ENCODE assay signal across 23 mouse cellular contexts in the genomic region with DNA sequence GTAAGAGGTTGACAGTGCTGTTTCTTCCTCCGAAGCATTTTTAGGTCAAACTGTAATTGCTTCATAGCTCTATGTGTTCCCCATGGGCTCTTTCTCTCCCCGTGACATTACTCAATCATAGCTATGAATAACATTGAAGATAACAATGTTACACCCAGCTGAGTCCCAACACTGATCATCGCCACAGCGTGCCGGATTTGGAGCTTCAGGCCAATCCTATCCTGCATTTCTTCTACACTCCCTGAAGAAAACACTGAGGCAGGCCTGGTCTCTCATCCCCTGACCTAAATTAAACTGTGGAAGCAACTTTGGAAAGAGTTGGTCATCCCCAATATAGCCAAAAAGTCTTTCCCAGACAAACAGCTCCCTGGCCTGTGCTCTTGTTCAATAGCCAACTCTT.
DNase-seq lines count a peak whose midpoint lies in the region; ATAC-seq and TF ChIP-seq lines count a peak whose summit lies in the region.
"Had no signal": no experiment of that assay in that cellular context is flagged by ENCODE, and none has a peak within 500 bp of the region (broad histone marks: within the 10 kb centered on the region; RNA-seq: fewer than 3 reads in every experiment).

No protein-coding gene starts in this region.

- no peak for TF ChIP-seq CTCF in hindbrain, postnatal 0 days (IDR thresholded peaks at IDR 0.05; ENCODE audit: low read depth)

- H3K36me3 ChIP-seq in heart, embryonic 12.5 days = no peaks in the 10 kb centered on the region
- H3K36me3 ChIP-seq in hindbrain, postnatal 0 days (ENCODE audit: insufficient read depth, low read length) = no peaks in the 10 kb centered on the region
- H3K36me3 ChIP-seq in forebrain, embryonic 15.5 days = no peaks in the 10 kb centered on the region
- H3K36me3 ChIP-seq: embryonic facial prominence, embryonic 13.5 days; heart, embryonic 15.5 days; midbrain, embryonic 13.5 days had no signal

- H3K4me2 ChIP-seq in heart, embryonic 12.5 days = no peak overlapping the region
- H3K4me2 ChIP-seq in hindbrain, postnatal 0 days (ENCODE audit: low read depth, low read length) = no peak overlapping the region
- no peak overlapping the region for H3K4me2 ChIP-seq in forebrain, embryonic 15.5 days (replicated peaks)
- H3K4me2 ChIP-seq: embryonic facial prominence, embryonic 13.5 days; heart, embryonic 15.5 days; hindbrain, embryonic 14.5 days; liver, embryonic 11.5 days; midbrain, embryonic 13.5 days had no signal

- no peak overlapping the region for H3K9ac ChIP-seq in heart, embryonic 12.5 days
- no peak overlapping the region for H3K9ac ChIP-seq in hindbrain, postnatal 0 days (replicated peaks; ENCODE audit: low read length)
- H3K9ac ChIP-seq in forebrain, embryonic 15.5 days (replicated peaks) = no peak overlapping the region
- H3K9ac ChIP-seq: embryonic facial prominence, embryonic 13.5 days; heart, embryonic 15.5 days; hindbrain, embryonic 14.5 days; midbrain, embryonic 13.5 days had no signal

- peak; percentile 71 to 79 for DNase-seq in heart, adult 18-20 months
- peak; percentile 18 to 30 for DNase-seq in gastrocnemius, adult 8-10 months (ENCODE audit: low spot score in 2 of 2)
- DNase-seq in heart, adult 9 months (ENCODE audit: low spot score in 2 of 2) = peak; percentile 71 to 75
- DNase-seq in lung, postnatal 36 days = peak; percentile 6
- DNase-seq in hindbrain, postnatal 0 days (ENCODE audit: low spot score) = no peak
- DNase-seq: adrenal gland, postnatal 25 days; B cell, adult 2 months; cerebellum, adult 11-12 months; cerebellum, postnatal 14 days; kidney, postnatal 4 days; layer of hippocampus, adult 9-11 months; thymus, adult 18-20 months; thymus, postnatal 4 days had no signal

- no peaks in the 10 kb centered on the region for H3K27me3 ChIP-seq in heart, embryonic 12.5 days (replicated peaks)
- H3K27me3 ChIP-seq in hindbrain, postnatal 0 days (ENCODE audit: insufficient read depth, low read length) = no peaks in the 10 kb centered on the region
- H3K27me3 ChIP-seq in forebrain, embryonic 15.5 days = no peaks in the 10 kb centered on the region
- H3K27me3 ChIP-seq: embryonic facial prominence, embryonic 13.5 days; heart, embryonic 15.5 days; midbrain, embryonic 13.5 days had no signal

- no peaks in the 10 kb centered on the region for H3K9me3 ChIP-seq in heart, embryonic 12.5 days (replicated peaks)
- no peaks in the 10 kb centered on the region for H3K9me3 ChIP-seq in hindbrain, postnatal 0 days (ENCODE audit: low read length)
- no peaks in the 10 kb centered on the region for H3K9me3 ChIP-seq in forebrain, embryonic 15.5 days
- H3K9me3 ChIP-seq: embryonic facial prominence, embryonic 13.5 days; heart, embryonic 15.5 days; midbrain, embryonic 13.5 days had no signal

- H3K4me3 ChIP-seq in heart, embryonic 12.5 days = no peak overlapping the region
- no peak overlapping the region for H3K4me3 ChIP-seq in hindbrain, postnatal 0 days (ENCODE audit: low read length)
- H3K4me3 ChIP-seq in forebrain, embryonic 15.5 days = no peak overlapping the region
- H3K4me3 ChIP-seq: embryonic facial prominence, embryonic 13.5 days; heart, embryonic 15.5 days; midbrain, embryonic 13.5 days; myocyte had no signal

- H3K27ac ChIP-seq in heart, embryonic 12.5 days (ENCODE audit: poor library complexity, severe bottlenecking) = no peak overlapping the region
- no peak overlapping the region for H3K27ac ChIP-seq in hindbrain, postnatal 0 days
- H3K27ac ChIP-seq in forebrain, embryonic 15.5 days (replicated peaks) = no peak overlapping the region
- H3K27ac ChIP-seq: embryonic facial prominence, embryonic 13.5 days; heart, embryonic 15.5 days; hindbrain, embryonic 14.5 days; midbrain, embryonic 13.5 days had no signal

- 80% methylated on average over 5 of the region's 5 CpGs for WGBS in heart, embryonic 12.5 days
- 75% methylated on average over 5 of the region's 5 CpGs for WGBS in hindbrain, postnatal 0 days
- whole genome bisulfite sequencing in forebrain, embryonic 15.5 days = 91% methylated on average over 5 of the region's 5 CpGs

- H3K4me1 ChIP-seq in heart, embryonic 12.5 days (replicated peaks) = no peaks in the 10 kb centered on the region
- no peaks in the 10 kb centered on the region; the same call in 1 of the 2 replicates for H3K4me1 ChIP-seq in hindbrain, postnatal 0 days (ENCODE audit: insufficient read depth, low read length)
- H3K4me1 ChIP-seq in forebrain, embryonic 15.5 days = no peaks in the 10 kb centered on the region
- H3K4me1 ChIP-seq: embryonic facial prominence, embryonic 13.5 days; heart, embryonic 15.5 days had no signal

- no peak for ATAC-seq in heart, embryonic 12.5 days (ENCODE audit: insufficient number of reproducible peaks, low FRiP score)
- no peak for ATAC-seq in hindbrain, postnatal 0 days
- no peak for ATAC-seq in forebrain, embryonic 15.5 days (replicated peaks)
- ATAC-seq: forebrain, embryonic 14.5 days; intestine, embryonic 16.5 days; midbrain, embryonic 13.5 days had no signal
